Mouse (Mus musculus) lung, embryonic 15.5 days (tissue): ENCODE results near the gene Capzb. TPM values are rescaled to one million over a fixed set of nuclear protein-coding genes. Genes with fewer than 3 reads are reported as not detected.

ENCODE experiments used
- ATAC-seq: fragments of 200-750 bp; cut with Nextera tagmentation; 2 replicates; pipeline ENCODE4 v1.8.0; 2017; ENCODE audit warnings: moderate number of reproducible peaks, borderline replicate concordance; ENCODE audit not compliant: low FRiP score, low TSS enrichment; ENCODE audit errors: extremely low read depth
- H3K27ac ChIP-seq: fragments of 300-500 bp; sonication (generic); 2 replicates; pipeline ENCODE4 v1.5.1; 2015; ENCODE audit warnings: moderate library complexity, mild to moderate bottlenecking, inconsistent platforms
- H3K27me3 ChIP-seq: fragments of 300-500 bp; sonication (generic); 2 replicates; pipeline ENCODE4 v1.6.1; 2015; ENCODE audit warnings: inconsistent platforms
- H3K36me3 ChIP-seq: fragments of 300-500 bp; sonication (generic); 2 replicates; pipeline ENCODE4 v1.6.1; 2015; ENCODE audit warnings: inconsistent platforms
- H3K4me1 ChIP-seq: fragments of 300-500 bp; sonication (generic); 2 replicates; pipeline ENCODE4 v1.6.1; 2015; ENCODE audit warnings: inconsistent platforms
- H3K4me2 ChIP-seq: fragments of 300-500 bp; sonication (generic); 2 replicates; pipeline ENCODE4 v1.6.1; 2015; ENCODE audit warnings: inconsistent platforms, mild to moderate bottlenecking, moderate library complexity
- H3K4me3 ChIP-seq: fragments of 300-500 bp; sonication (generic); 2 replicates; pipeline ENCODE4 v1.5.1; 2015; ENCODE audit warnings: mild to moderate bottlenecking, inconsistent platforms
- H3K9ac ChIP-seq: fragments of 300-500 bp; sonication (generic); 2 replicates; pipeline ENCODE4 v1.6.1; 2015; ENCODE audit warnings: inconsistent platforms
- H3K9me3 ChIP-seq: fragments of 300-500 bp; sonication (generic); 2 replicates; pipeline ENCODE4 v1.6.1; 2016; ENCODE audit warnings: inconsistent platforms
- WGBS: fragments of 180-500 bp; shearing (Covaris S2); methylation state at CpG from one replicate; pipeline ENCODE4 v1.1.7; 2015; 5-methylcytosine and 5-hydroxymethylcytosine counted together
- polyA plus RNA-seq: library from polyadenylated mRNA; unstranded; fragments of >200 nt; fragmentation: Nextera tagmentation; extraction: Ambion mirVana; gene quantifications from 2 replicates; pipeline ENCODE4 v1.2.1, GENCODE M21; 2015

Capzb gene
- polyA plus RNA-seq, 1 experiment from 2014 or later = 467 TPM

GRCm38 (mm10) chr4:139305521-139305920, 112.8 kb downstream of the Capzb start:
- H3K4me1 ChIP-seq = peaks cover 9% of the 10 kb centered on the region

DNA sequence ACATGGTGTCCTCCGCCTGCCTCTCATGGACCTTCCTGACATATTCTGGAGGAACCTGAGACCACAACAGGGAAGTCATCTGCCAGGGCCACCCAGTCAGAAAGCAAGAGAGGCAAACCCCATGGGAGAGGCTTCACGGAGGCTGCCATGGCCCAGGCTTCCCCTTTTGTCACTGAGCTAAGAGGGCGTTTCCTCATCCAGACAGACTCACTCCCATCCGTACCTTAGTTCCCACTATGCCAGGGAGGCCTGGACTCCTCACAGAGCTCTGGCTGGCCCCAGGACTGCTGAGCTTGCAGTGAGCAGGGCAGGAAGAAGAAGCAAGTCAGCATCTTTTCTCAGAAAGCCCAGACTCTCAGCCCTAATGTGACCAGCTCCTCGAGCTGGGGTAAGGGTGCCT, 115.2 kb downstream of the Capzb start:
- WGBS = 76% methylated on average over 5 of the region's 5 CpGs
- Histone ChIP-seq H3K4me2 (no peak overlapping the region), H3K4me3 (no peak overlapping the region), H3K27ac (no peak overlapping the region), H3K4me1 (peaks cover 19% of the 10 kb centered on the region), H3K9me3 (no peaks in the 10 kb centered on the region), H3K27me3 (no peaks in the 10 kb centered on the region), H3K36me3 (0 out of 2 replicates have a peak, but pooled peaks cover 4% of the 10 kb centered on the region), H3K9ac (no peak overlapping the region)
- ATAC-seq = no peak

More at GRCm38 (mm10) chr4:139305521-139305920, 112.8 kb downstream of the Capzb start:
- no peak for ATAC-seq
- 92% methylated on average over 3 of the region's 3 CpGs for WGBS
- no peak overlapping the region for H3K27ac ChIP-seq
- H3K36me3 ChIP-seq = 0 out of 2 replicates have a peak, but pooled peaks cover 7% of the 10 kb centered on the region
- no peaks in the 10 kb centered on the region for H3K9me3 ChIP-seq
- H3K27me3 ChIP-seq = no peaks in the 10 kb centered on the region
- H3K4me2 ChIP-seq = no peak overlapping the region
- H3K9ac ChIP-seq = no peak overlapping the region
- H3K4me3 ChIP-seq = no peak overlapping the region

DNA sequence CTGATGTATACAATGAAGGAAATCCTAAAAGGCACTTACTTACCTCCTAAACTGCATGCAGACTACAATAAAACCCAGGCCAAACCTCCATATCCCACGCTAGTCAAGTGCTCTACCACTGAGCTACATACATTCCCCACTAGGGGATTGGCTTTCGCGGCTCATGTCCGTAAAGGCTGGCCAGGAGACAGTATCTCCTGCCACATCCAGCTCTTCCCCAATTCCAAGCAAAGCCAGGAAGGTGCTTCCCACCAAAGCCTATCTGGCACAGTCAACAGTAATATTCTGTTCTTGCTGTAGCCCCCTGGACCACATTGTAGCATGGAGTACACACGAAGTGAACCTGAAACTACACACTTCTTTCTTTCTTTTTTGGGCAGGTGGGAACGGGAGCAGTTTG, 117.0 kb downstream of the Capzb start:
- peak overlapping the region; percentile 68 for H3K4me3 ChIP-seq
- peak overlapping the region; percentile 74; the same call in 1 of the 2 replicates for H3K9ac ChIP-seq
- H3K27ac ChIP-seq = no peak overlapping the region
- no peaks in the 10 kb centered on the region for H3K27me3 ChIP-seq
- peaks cover 19% of the 10 kb centered on the region for H3K4me1 ChIP-seq
- no peak for ATAC-seq
- H3K36me3 ChIP-seq = peaks cover 9% of the 10 kb centered on the region; the same call in 1 of the 2 replicates
- 25% methylated on average over 6 of the region's 6 CpGs for WGBS
- H3K9me3 ChIP-seq = no peaks in the 10 kb centered on the region
- H3K4me2 ChIP-seq = peak overlapping the region; percentile 88

DNA sequence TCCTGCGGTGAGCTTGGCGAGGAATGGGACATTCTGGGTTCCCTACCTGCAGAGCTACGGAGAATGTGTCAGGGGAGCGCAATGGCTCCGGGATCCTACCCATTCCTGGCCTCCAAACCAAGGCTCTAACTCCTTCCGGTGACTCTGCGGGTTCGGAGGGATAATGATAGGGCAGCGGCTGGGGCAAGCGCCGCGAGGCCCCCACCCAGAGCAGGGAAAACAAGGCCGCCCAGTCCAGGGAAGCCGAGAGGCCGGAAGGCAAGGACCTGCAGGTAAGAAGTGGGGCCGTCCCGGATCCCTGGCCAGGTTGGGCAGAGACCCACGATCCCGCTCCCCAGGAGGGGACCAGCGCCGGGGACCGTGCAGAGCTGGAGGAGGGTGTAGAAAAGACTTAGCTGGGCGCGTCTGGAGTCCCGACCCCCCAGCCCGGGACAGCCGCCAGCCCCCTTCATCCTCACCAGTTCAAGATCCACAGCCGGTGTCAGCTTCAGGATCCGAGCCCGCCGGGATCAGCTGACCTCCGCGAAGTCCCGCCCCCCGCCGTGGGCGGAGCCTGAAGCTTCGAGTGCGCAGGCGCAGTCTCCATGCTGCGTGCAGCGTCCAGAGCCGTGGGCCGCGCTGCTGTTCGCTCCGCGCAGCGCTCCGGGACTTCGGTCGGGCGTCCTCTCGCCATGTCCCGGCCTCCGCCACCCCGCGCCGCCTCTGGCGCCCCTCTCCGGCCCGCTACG, 117.6 kb downstream of the Capzb start, which contains the start of the genes Pqlc2 and Akr7a5:
Gene Pqlc2, minus strand, starts transcription at position 538 of the 728 bp plus-strand sequence.
Gene Akr7a5, plus strand, starts transcription at position 574 of the 728 bp plus-strand sequence.
- peak; percentile 92 for ATAC-seq
- Histone ChIP-seq H3K9ac (peak within 1 kb of the TSS; percentile 74), H3K27ac (peak within 1 kb of the TSS; percentile 63), H3K36me3 (peaks cover 12% of the 10 kb centered on the region), H3K4me2 (peak within 1 kb of the TSS; percentile 88), H3K27me3 (no peaks in the 10 kb centered on the region), H3K9me3 (no peaks in the 10 kb centered on the region), H3K4me3 (peak within 1 kb of the TSS; percentile 68), H3K4me1 (peaks cover 19% of the 10 kb centered on the region)
- under 1% methylated on average over 63 of the region's 63 CpGs for WGBS

DNA sequence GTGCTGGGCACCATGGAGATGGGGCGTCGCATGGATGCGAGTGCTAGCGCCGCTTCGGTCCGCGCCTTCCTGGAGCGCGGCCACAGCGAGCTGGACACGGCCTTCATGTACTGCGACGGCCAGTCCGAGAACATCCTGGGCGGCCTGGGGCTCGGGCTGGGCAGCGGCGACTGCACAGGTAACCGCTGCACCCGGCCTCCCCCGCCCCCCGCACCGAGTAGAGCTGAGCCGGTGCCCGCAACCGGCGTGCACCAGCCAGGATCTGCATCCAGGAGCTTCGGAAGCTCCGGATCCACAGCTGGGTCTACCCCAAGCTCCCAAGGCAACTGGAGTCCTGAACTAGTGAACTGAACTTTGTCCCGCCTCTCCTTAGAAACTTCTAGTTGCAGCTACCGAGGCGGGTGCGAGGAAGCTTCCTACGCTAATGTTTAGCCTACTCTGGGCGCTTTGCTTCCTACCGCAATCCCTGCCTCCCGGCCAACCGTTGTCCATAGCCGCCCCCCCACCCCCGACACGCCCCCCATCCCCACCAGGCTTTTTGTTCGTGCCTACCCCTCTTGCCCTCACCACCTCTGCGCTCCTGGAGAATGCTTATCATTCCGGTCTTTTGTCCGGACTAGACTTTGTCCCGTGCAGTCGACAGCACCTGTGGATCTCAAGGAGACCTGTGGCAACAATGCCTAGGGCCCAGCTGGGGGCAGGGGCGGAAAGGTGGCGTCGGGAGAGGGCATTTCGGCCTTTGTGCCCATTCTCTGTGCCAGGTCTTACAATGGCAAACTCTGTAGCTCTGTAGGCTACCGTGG, 118.4 kb downstream of the Capzb start:
- ATAC-seq = peak; percentile 77; the same call in 1 of the 2 replicates
- H3K36me3 ChIP-seq = peaks cover 17% of the 10 kb centered on the region
- no peaks in the 10 kb centered on the region for H3K27me3 ChIP-seq
- H3K4me2 ChIP-seq = peak overlapping the region; percentile 88
- H3K9ac ChIP-seq = peak overlapping the region; percentile 74
- peaks cover 19% of the 10 kb centered on the region for H3K4me1 ChIP-seq
- peak overlapping the region; percentile 68 for H3K4me3 ChIP-seq
- no peaks in the 10 kb centered on the region for H3K9me3 ChIP-seq
- H3K27ac ChIP-seq = peak overlapping the region; percentile 63
- 1% methylated on average over 53 of the region's 53 CpGs for WGBS

- Histone ChIP-seq H3K9me3 (no peaks in the 10 kb centered on the region), H3K4me3 (peak overlapping the region; percentile 68), H3K27ac (no peak overlapping the region), H3K4me2 (peak overlapping the region; percentile 88), H3K4me1 (peaks cover 19% of the 10 kb centered on the region), H3K9ac (peak overlapping the region; percentile 74), H3K27me3 (no peaks in the 10 kb centered on the region), H3K36me3 (peaks cover 20% of the 10 kb centered on the region)
- 15% methylated on average over 14 of the region's 14 CpGs for WGBS
- no peak for ATAC-seq
Measured at GRCm38 (mm10) chr4:139311707-139312106, 119.0 kb downstream of the Capzb start.

GRCm38 (mm10) chr4:139312632-139313031, 119.9 kb downstream of the Capzb start:
- Histone ChIP-seq H3K36me3 (peaks cover 25% of the 10 kb centered on the region), H3K4me1 (peaks cover 19% of the 10 kb centered on the region), H3K9me3 (no peaks in the 10 kb centered on the region), H3K4me3 (no peak overlapping the region), H3K9ac (no peak overlapping the region), H3K4me2 (no peak overlapping the region), H3K27me3 (no peaks in the 10 kb centered on the region), H3K27ac (no peak overlapping the region)
- ATAC-seq = no peak
- 63% methylated on average over 4 of the region's 4 CpGs for whole genome bisulfite sequencing

- Histone ChIP-seq H3K27me3 (no peaks in the 10 kb centered on the region), H3K4me2 (no peak overlapping the region), H3K27ac (no peak overlapping the region), H3K9me3 (no peaks in the 10 kb centered on the region), H3K9ac (no peak overlapping the region), H3K4me3 (no peak overlapping the region), H3K36me3 (peaks cover 35% of the 10 kb centered on the region), H3K4me1 (no peaks in the 10 kb centered on the region)
- ATAC-seq = no peak
- 88% methylated on average over 11 of the region's 11 CpGs for WGBS
Measured at GRCm38 (mm10) chr4:139318449-139318848, 125.8 kb downstream of the Capzb start.

- peaks cover 29% of the 10 kb centered on the region for H3K36me3 ChIP-seq
- H3K4me3 ChIP-seq = no peak overlapping the region
- H3K9ac ChIP-seq = no peak overlapping the region
- H3K27ac ChIP-seq = no peak overlapping the region
- whole genome bisulfite sequencing = 86% methylated on average over 4 of the region's 4 CpGs
- no peaks in the 10 kb centered on the region for H3K4me1 ChIP-seq
- no peaks in the 10 kb centered on the region for H3K27me3 ChIP-seq
- H3K9me3 ChIP-seq = no peaks in the 10 kb centered on the region
- no peak overlapping the region for H3K4me2 ChIP-seq
- ATAC-seq = no peak
Measured at GRCm38 (mm10) chr4:139319740-139320139, 127.0 kb downstream of the Capzb start.

- peak overlapping the region; percentile 31 for H3K4me3 ChIP-seq
- ATAC-seq = peak; percentile 86
- 8% methylated on average over 10 of the region's 10 CpGs for WGBS
- no peak overlapping the region for H3K27ac ChIP-seq
- H3K27me3 ChIP-seq = peaks cover 8% of the 10 kb centered on the region; the same call in 1 of the 2 replicates
- H3K4me2 ChIP-seq = peak overlapping the region; percentile 48
- no peak overlapping the region for H3K9ac ChIP-seq
- H3K36me3 ChIP-seq = no peaks in the 10 kb centered on the region
- 0 out of 2 replicates have a peak, but pooled peaks cover 8% of the 10 kb centered on the region for H3K4me1 ChIP-seq
- H3K9me3 ChIP-seq = no peaks in the 10 kb centered on the region
Measured at GRCm38 (mm10) chr4:139330605-139331004, 137.9 kb downstream of the Capzb start.

DNA sequence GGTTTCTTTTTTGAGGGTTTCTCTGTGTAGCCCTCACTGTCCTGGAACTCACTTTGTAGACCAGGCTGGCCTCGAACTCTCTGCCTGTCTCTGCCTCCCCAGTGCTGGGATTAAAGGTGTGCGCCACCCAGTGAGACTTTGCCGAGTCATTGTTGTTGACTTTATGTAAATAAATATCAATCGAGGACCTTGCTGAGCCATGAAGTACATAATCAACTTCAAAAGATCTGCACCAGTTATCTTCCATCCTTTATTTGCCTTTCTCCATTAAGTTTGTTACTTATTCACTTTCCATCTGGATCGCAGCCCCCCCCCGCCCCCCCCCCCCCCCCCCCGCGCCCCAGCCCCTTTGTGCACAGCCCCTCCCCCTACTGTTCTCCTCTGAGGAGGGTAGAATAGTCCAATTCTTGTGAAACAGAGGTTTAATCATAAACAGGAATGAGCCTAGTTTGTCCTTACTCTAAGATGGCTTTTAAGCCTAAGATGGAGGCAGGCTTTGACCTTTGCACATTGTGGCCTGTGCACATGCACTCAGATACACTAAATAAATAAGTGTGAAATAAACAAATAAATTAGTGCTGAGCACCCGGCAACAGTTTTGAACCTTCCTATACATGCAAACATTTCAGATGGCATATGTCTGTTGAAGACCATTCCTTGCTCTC, 142.1 kb downstream of the Capzb start:
- Histone ChIP-seq H3K27me3 (peaks cover 23% of the 10 kb centered on the region), H3K4me3 (no peak overlapping the region), H3K9me3 (no peaks in the 10 kb centered on the region), H3K4me2 (no peak overlapping the region), H3K27ac (no peak overlapping the region), H3K9ac (no peak overlapping the region), H3K36me3 (no peaks in the 10 kb centered on the region), H3K4me1 (0 out of 2 replicates have a peak, but pooled peaks cover 12% of the 10 kb centered on the region)
- no peak for ATAC-seq
- 27% methylated on average over 7 of the region's 9 CpGs for WGBS
